Mouse (Mus musculus): ENCODE results near the gene Stag1. TPM values are rescaled to one million over a fixed set of nuclear protein-coding genes. Genes with fewer than 3 reads are reported as not detected.

Stag1 gene
- total RNA-seq, 1 experiment: 47.9 TPM

DNA sequence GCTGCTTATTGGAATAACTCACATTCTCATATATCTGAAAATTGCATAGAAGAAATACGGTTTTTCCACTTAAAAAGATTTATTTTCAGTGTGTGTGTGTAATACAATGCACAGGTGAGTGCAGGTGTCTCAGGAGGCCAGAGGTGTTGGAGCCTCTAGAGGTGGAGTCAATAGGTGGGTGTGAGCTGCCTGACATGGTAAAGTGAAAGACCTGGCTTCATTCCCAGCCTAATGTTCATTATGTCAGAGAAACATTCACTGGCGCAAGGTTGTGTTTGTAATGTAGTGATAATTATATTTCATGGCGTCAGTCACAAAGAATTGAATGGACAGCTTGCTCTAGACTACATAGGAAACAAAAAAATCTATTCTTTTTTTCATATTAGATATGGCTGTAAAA lies 56.5 kb downstream of the Stag1 start:
- in situ Hi-C loops (cut with MboI; ENCODE audit: low sequenced_read_pairs in 2 of 2, unreplicated experiment in 2 of 2): no loop called here
- Histone ChIP-seq H3K9me3 (ENCODE audit: control insufficient read depth, insufficient read depth, low read depth, low read length) (no peaks in the 10 kb centered on the region), H3K4me1 (ENCODE audit: control insufficient read depth in 2 of 2, insufficient read depth in 2 of 2, low read length in 2 of 2, poor library complexity in 1 of 2) (no peaks in the 10 kb centered on the region), H3K36me3 (ENCODE audit: control insufficient read depth, insufficient read depth, low read length, poor library complexity, severe bottlenecking) (no peaks in the 10 kb centered on the region), H3K27ac (ENCODE audit: insufficient read depth, low read depth, low read length, poor library complexity, severe bottlenecking) (no peak overlapping the region), H3K4me3 (ENCODE audit: insufficient read depth in 1 of 2, low read depth in 1 of 2, low read length in 2 of 2, poor library complexity in 1 of 2, severe bottlenecking in 1 of 2) (no peak overlapping the region), H3K9ac (ENCODE audit: insufficient read depth, low read depth, low read length, poor library complexity, severe bottlenecking) (no peak overlapping the region)
- DNase-seq (ENCODE audit: low read depth, low spot score): no peak
- TF ChIP-seq ZC3H11A (IDR thresholded peaks at IDR 0.05; ENCODE audit: borderline replicate concordance, low read depth, low read length) (no peak), CHD2 (IDR thresholded peaks at IDR 0.05; ENCODE audit: low read depth, low read length) (no peak), ZNF384 (IDR thresholded peaks at IDR 0.05; ENCODE audit: low read depth, low read length) (no peak), HCFC1 (IDR thresholded peaks at IDR 0.05; ENCODE audit: borderline replicate concordance, insufficient read depth, low read length) (no peak), MAFK (IDR thresholded peaks at IDR 0.05; ENCODE audit: insufficient read depth, low read depth, low read length) (no peak)

GRCm38 (mm10) chr9:100656058-100656457 lies 58.5 kb downstream of the Stag1 start:
- no peak for TF ChIP-seq HCFC1 (IDR thresholded peaks at IDR 0.05; ENCODE audit: borderline replicate concordance, insufficient read depth, low read length)
- no peak for TF ChIP-seq CHD2 (IDR thresholded peaks at IDR 0.05; ENCODE audit: low read depth, low read length)
- no peak for TF ChIP-seq ZC3H11A (IDR thresholded peaks at IDR 0.05; ENCODE audit: borderline replicate concordance, low read depth, low read length)
- TF ChIP-seq ZNF384 (IDR thresholded peaks at IDR 0.05; ENCODE audit: low read depth, low read length): no peak
- TF ChIP-seq MAFK (IDR thresholded peaks at IDR 0.05; ENCODE audit: insufficient read depth, low read depth, low read length): no peak
- no peaks in the 10 kb centered on the region for H3K9me3 ChIP-seq (ENCODE audit: control insufficient read depth, insufficient read depth, low read depth, low read length)
- in situ Hi-C loops (cut with MboI; ENCODE audit: low sequenced_read_pairs in 2 of 2, unreplicated experiment in 2 of 2): no loop called here
- H3K27ac ChIP-seq (ENCODE audit: insufficient read depth, low read depth, low read length, poor library complexity, severe bottlenecking): no peak overlapping the region
- DNase-seq (ENCODE audit: low read depth, low spot score): no peak
- no peak overlapping the region for H3K9ac ChIP-seq (ENCODE audit: insufficient read depth, low read depth, low read length, poor library complexity, severe bottlenecking)
- H3K4me1 ChIP-seq (ENCODE audit: control insufficient read depth in 2 of 2, insufficient read depth in 2 of 2, low read length in 2 of 2, poor library complexity in 1 of 2): no peaks in the 10 kb centered on the region
- H3K4me3 ChIP-seq (ENCODE audit: insufficient read depth in 1 of 2, low read depth in 1 of 2, low read length in 2 of 2, poor library complexity in 1 of 2, severe bottlenecking in 1 of 2): no peak overlapping the region
- H3K36me3 ChIP-seq (ENCODE audit: control insufficient read depth, insufficient read depth, low read length, poor library complexity, severe bottlenecking): no peaks in the 10 kb centered on the region

GRCm38 (mm10) chr9:100660587-100660986 lies 63.0 kb downstream of the Stag1 start:
- Histone ChIP-seq H3K4me3 (ENCODE audit: insufficient read depth in 1 of 2, low read depth in 1 of 2, low read length in 2 of 2, poor library complexity in 1 of 2, severe bottlenecking in 1 of 2) (no peak overlapping the region), H3K9ac (ENCODE audit: insufficient read depth, low read depth, low read length, poor library complexity, severe bottlenecking) (no peak overlapping the region), H3K27ac (ENCODE audit: insufficient read depth, low read depth, low read length, poor library complexity, severe bottlenecking) (no peak overlapping the region), H3K36me3 (ENCODE audit: control insufficient read depth, insufficient read depth, low read length, poor library complexity, severe bottlenecking) (no peaks in the 10 kb centered on the region), H3K4me1 (ENCODE audit: control insufficient read depth in 2 of 2, insufficient read depth in 2 of 2, low read length in 2 of 2, poor library complexity in 1 of 2) (no peaks in the 10 kb centered on the region), H3K9me3 (ENCODE audit: control insufficient read depth, insufficient read depth, low read depth, low read length) (no peaks in the 10 kb centered on the region)
- no peak for DNase-seq (ENCODE audit: low read depth, low spot score)
- in situ Hi-C loops (cut with MboI; ENCODE audit: low sequenced_read_pairs in 2 of 2, unreplicated experiment in 2 of 2): no loop called here
- TF ChIP-seq ZNF384 (IDR thresholded peaks at IDR 0.05; ENCODE audit: low read depth, low read length) (no peak), HCFC1 (IDR thresholded peaks at IDR 0.05; ENCODE audit: borderline replicate concordance, insufficient read depth, low read length) (no peak), CHD2 (IDR thresholded peaks at IDR 0.05; ENCODE audit: low read depth, low read length) (no peak), ZC3H11A (IDR thresholded peaks at IDR 0.05; ENCODE audit: borderline replicate concordance, low read depth, low read length) (no peak), MAFK (IDR thresholded peaks at IDR 0.05; ENCODE audit: insufficient read depth, low read depth, low read length) (no peak)

DNA sequence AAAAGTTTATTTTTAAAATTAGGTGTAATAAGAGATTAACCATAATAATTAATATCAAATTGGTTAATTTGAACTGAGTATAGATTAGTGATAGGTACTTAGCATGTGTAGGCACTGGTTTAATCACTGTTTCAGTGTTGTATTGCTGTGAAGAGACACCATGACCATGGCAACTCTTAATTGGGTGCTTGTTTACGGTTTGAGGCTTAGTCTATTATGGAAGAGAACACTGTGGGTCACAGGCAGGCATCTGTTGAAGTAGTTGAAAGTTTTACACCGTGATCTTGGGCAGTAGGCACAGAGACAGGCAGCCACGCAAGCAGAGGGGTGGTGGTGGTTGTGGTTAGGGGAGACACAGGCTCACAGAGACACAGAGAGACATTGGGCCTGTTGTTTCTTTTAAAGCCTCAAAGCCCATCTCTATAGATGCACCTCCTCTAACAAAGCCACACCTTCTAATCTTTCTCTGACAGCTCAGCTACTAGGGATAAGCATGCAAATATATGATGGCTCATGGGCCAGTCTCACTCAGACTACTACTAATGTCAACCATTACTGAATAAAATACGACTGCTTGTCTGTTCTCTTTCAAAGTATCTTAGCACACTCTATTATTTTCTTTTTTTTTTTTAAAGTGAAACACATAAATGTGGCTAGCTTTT lies 66.0 kb downstream of the Stag1 start:
- in situ Hi-C loops (cut with MboI; ENCODE audit: low sequenced_read_pairs in 2 of 2, unreplicated experiment in 2 of 2): no loop called here
- H3K9me3 ChIP-seq (ENCODE audit: control insufficient read depth, insufficient read depth, low read depth, low read length): no peaks in the 10 kb centered on the region
- H3K4me3 ChIP-seq (ENCODE audit: insufficient read depth in 1 of 2, low read depth in 1 of 2, low read length in 2 of 2, poor library complexity in 1 of 2, severe bottlenecking in 1 of 2): no peak overlapping the region
- H3K9ac ChIP-seq (ENCODE audit: insufficient read depth, low read depth, low read length, poor library complexity, severe bottlenecking): no peak overlapping the region
- H3K27ac ChIP-seq (ENCODE audit: insufficient read depth, low read depth, low read length, poor library complexity, severe bottlenecking): no peak overlapping the region
- no peaks in the 10 kb centered on the region for H3K36me3 ChIP-seq (ENCODE audit: control insufficient read depth, insufficient read depth, low read length, poor library complexity, severe bottlenecking)
- H3K4me1 ChIP-seq (ENCODE audit: control insufficient read depth in 2 of 2, insufficient read depth in 2 of 2, low read length in 2 of 2, poor library complexity in 1 of 2): no peaks in the 10 kb centered on the region
- no peak for TF ChIP-seq HCFC1 (IDR thresholded peaks at IDR 0.05; ENCODE audit: borderline replicate concordance, insufficient read depth, low read length)
- TF ChIP-seq CHD2 (IDR thresholded peaks at IDR 0.05; ENCODE audit: low read depth, low read length): no peak
- no peak for TF ChIP-seq MAFK (IDR thresholded peaks at IDR 0.05; ENCODE audit: insufficient read depth, low read depth, low read length)
- TF ChIP-seq ZNF384 (IDR thresholded peaks at IDR 0.05; ENCODE audit: low read depth, low read length): no peak
- no peak for TF ChIP-seq ZC3H11A (IDR thresholded peaks at IDR 0.05; ENCODE audit: borderline replicate concordance, low read depth, low read length)
- no peak for DNase-seq (ENCODE audit: low read depth, low spot score)
